Mouse (Mus musculus) cortical plate, adult 2 months (tissue): ENCODE measurements around the gene Nfe2l3.

ENCODE experiments used
- CTCF ChIP-seq: fragments of 200-500 bp; IDR thresholded peaks from 2 replicates; pipeline ENCODE4 v1.5.1; 2011; ENCODE audit warnings: mild to moderate bottlenecking, control low read depth, low read length; ENCODE audit not compliant: insufficient read depth; ENCODE audit errors: extremely low read depth
- POLR2A ChIP-seq: fragments of 200-500 bp; IDR thresholded peaks from 2 replicates; pipeline ENCODE4 v1.6.1; 2011; ENCODE audit warnings: mild to moderate bottlenecking, low read length, control low read depth; ENCODE audit not compliant: insufficient read depth; ENCODE audit errors: extremely low read depth

- TF ChIP-seq CTCF = no peak
- no peak for TF ChIP-seq POLR2A
Measured at GRCm38 (mm10) chr6:51481548-51481947, 49.1 kb downstream of the Nfe2l3 start.
